Mouse (Mus musculus) large intestine, adult 2 months (tissue): Measurements from ENCODE around the gene Cacna2d3. TPM values are rescaled to one million over a fixed set of nuclear protein-coding genes. Genes with fewer than 3 reads are reported as not detected.

Experiments used
- DNase-seq: peaks from one replicate; pipeline ENCODE4 v3.0.0-alpha.2; 2012; ENCODE audit warnings: low read depth, low spot score
- WGBS: fragments of 180-500 bp; shearing (Covaris S2); methylation state at CpG from one replicate; pipeline ENCODE4 v1.1.7; 2018; 5-methylcytosine and 5-hydroxymethylcytosine counted together
- polyA plus RNA-seq: library from polyadenylated mRNA; depleted of rRNA; stranded (reverse); fragments of >200 nt; gene quantifications from 2 replicates; pipeline ENCODE4 v1.2.3, GENCODE M21; 2012

Gene Cacna2d3
- polyA plus RNA-seq, 1 experiment: 1.6 TPM

- WGBS: 87% methylated on average over 10 of the region's 10 CpGs
- DNase-seq: no peak
Observed at GRCm38 (mm10) chr14:29204236-29204966, 517.3 kb downstream of the Cacna2d3 start.

GRCm38 (mm10) chr14:29196171-29196570 lies 525.5 kb downstream of the Cacna2d3 start:
- DNase-seq: no peak

GRCm38 (mm10) chr14:29191426-29191825 lies 530.2 kb downstream of the Cacna2d3 start:
- 77% methylated on average over 3 of the region's 3 CpGs for WGBS
- no peak for DNase-seq

GRCm38 (mm10) chr14:29183730-29184129 lies 537.9 kb downstream of the Cacna2d3 start:
- WGBS: 82% methylated on average over 5 of the region's 5 CpGs
- no peak for DNase-seq

GRCm38 (mm10) chr14:29179397-29179888 lies 542.2 kb downstream of the Cacna2d3 start:
- WGBS: 76% methylated on average over 11 of the region's 11 CpGs
- no peak for DNase-seq

GRCm38 (mm10) chr14:29178695-29179396 lies 542.8 kb downstream of the Cacna2d3 start:
- no peak for DNase-seq
- 36% methylated on average over 15 of the region's 15 CpGs for WGBS

- WGBS: 78% methylated on average over 3 of the region's 3 CpGs
Observed at GRCm38 (mm10) chr14:29174762-29175161, 546.9 kb downstream of the Cacna2d3 start.

GRCm38 (mm10) chr14:29172207-29172606 lies 549.5 kb downstream of the Cacna2d3 start:
- WGBS: 69% methylated on average over 2 of the region's 2 CpGs
- no peak for DNase-seq

More at GRCm38 (mm10) chr14:29174762-29175161, 546.9 kb downstream of the Cacna2d3 start:
- no peak for DNase-seq

- no peak for DNase-seq
Observed at GRCm38 (mm10) chr14:29164653-29165030, 557.0 kb downstream of the Cacna2d3 start.

GRCm38 (mm10) chr14:29163998-29164652 lies 557.5 kb downstream of the Cacna2d3 start:
- no peak for DNase-seq
- 64% methylated on average over 4 of the region's 4 CpGs for WGBS

More at GRCm38 (mm10) chr14:29164653-29165030, 557.0 kb downstream of the Cacna2d3 start:
- WGBS: 86% methylated on average over 6 of the region's 6 CpGs

GRCm38 (mm10) chr14:29159803-29160202 lies 561.9 kb downstream of the Cacna2d3 start:
- WGBS: 80% methylated on average over 3 of the region's 3 CpGs
- DNase-seq: no peak

GRCm38 (mm10) chr14:29157096-29157495 lies 564.6 kb downstream of the Cacna2d3 start:
- no peak for DNase-seq

GRCm38 (mm10) chr14:29144184-29144583 lies 577.5 kb downstream of the Cacna2d3 start:
- no peak for DNase-seq
- WGBS: 53% methylated on average over 2 of the region's 2 CpGs

More at GRCm38 (mm10) chr14:29157096-29157495, 564.6 kb downstream of the Cacna2d3 start:
- 86% methylated on average over 5 of the region's 5 CpGs for WGBS

GRCm38 (mm10) chr14:29137614-29138013 lies 584.0 kb downstream of the Cacna2d3 start:
- DNase-seq: no peak
- WGBS: 86% methylated on average over 7 of the region's 7 CpGs

- DNase-seq: no peak
- WGBS: 72% methylated on average over 10 of the region's 10 CpGs
Observed at GRCm38 (mm10) chr14:29137006-29137579, 584.6 kb downstream of the Cacna2d3 start.

GRCm38 (mm10) chr14:29134901-29135300 lies 586.8 kb downstream of the Cacna2d3 start:
- DNase-seq: no peak
- 83% methylated on average over 5 of the region's 5 CpGs for WGBS

- no peak for DNase-seq
Observed at GRCm38 (mm10) chr14:29130511-29130910, 591.2 kb downstream of the Cacna2d3 start.

GRCm38 (mm10) chr14:29123886-29124285 lies 597.8 kb downstream of the Cacna2d3 start:
- no peak for DNase-seq

GRCm38 (mm10) chr14:29122749-29123148 lies 598.9 kb downstream of the Cacna2d3 start:
- WGBS: 90% methylated on average over 3 of the region's 3 CpGs
- no peak for DNase-seq

GRCm38 (mm10) chr14:29113852-29114450 lies 607.7 kb downstream of the Cacna2d3 start:
- no peak for DNase-seq
- WGBS: 46% methylated on average over 9 of the region's 9 CpGs
